12 mouse cellular contexts compared by ENCODE assay signal in genomic region chr5:134963546-134963945, GRCm38 (mm10). TPM values are rescaled to one million over a fixed set of nuclear protein-coding genes. Genes with fewer than 3 reads are reported as not detected.
A peak's percentile ranks its signal among the peaks of the same experiment; 100 is the strongest.
DNase-seq lines count a peak whose midpoint lies in the region; ATAC-seq lines count a peak whose summit lies in the region.
"Had no signal": no experiment of that assay in that cellular context is flagged by ENCODE, and none has a peak within 500 bp of the region (broad histone marks: within the 10 kb centered on the region; RNA-seq: fewer than 3 reads in every experiment).

No protein-coding gene starts in this region.

- no peaks in the 10 kb centered on the region for H3K9me3 ChIP-seq in embryonic facial prominence, embryonic 14.5 days (ENCODE audit: control insufficient read depth, low read length)
- no peaks in the 10 kb centered on the region for H3K9me3 ChIP-seq in midbrain, embryonic 16.5 days (replicated peaks; ENCODE audit: control insufficient read depth, low read length, poor library complexity, severe bottlenecking)

- no peak for ATAC-seq in embryonic facial prominence, embryonic 14.5 days (ENCODE audit: low read depth)
- no peak for ATAC-seq in monocyte, adult 5-6 weeks (replicated peaks; ENCODE audit: insufficient number of reproducible peaks, low FRiP score, low TSS enrichment, poor library complexity, severe bottlenecking)
- no peak for ATAC-seq in midbrain, embryonic 16.5 days
- ATAC-seq: activated CD4-positive, CD25-positive, alpha-beta regulatory T cell, adult 4 months had no signal

- peak; percentile 19 for DNase-seq in adrenal gland, postnatal 10 days
- no peak for DNase-seq in adrenal gland, adult 2 months
- peak; percentile 75 for DNase-seq in kidney, postnatal 10 days
- DNase-seq in kidney, adult 8-10 months = no peak
- DNase-seq in embryonic facial prominence, embryonic 14.5 days (ENCODE audit: low spot score) = peak; percentile 84
- peak; percentile 62 for DNase-seq in lung, postnatal 25 days (ENCODE audit: low spot score)
- DNase-seq: cerebellum, adult 18-20 months; thymus, postnatal 36 days had no signal

- no peak overlapping the region for H3K4me2 ChIP-seq in embryonic facial prominence, embryonic 14.5 days (ENCODE audit: low read depth, low read length)
- H3K4me2 ChIP-seq in midbrain, embryonic 16.5 days (ENCODE audit: low read length) = no peak overlapping the region

- H3K4me3 ChIP-seq in embryonic facial prominence, embryonic 14.5 days (ENCODE audit: low read depth, low read length) = no peak overlapping the region
- H3K4me3 ChIP-seq in midbrain, embryonic 16.5 days (ENCODE audit: low read depth, low read length) = no peak overlapping the region

- WGBS in embryonic facial prominence, embryonic 14.5 days = 29% methylated on average over 5 of the region's 5 CpGs
- WGBS in midbrain, embryonic 16.5 days = 50% methylated on average over 5 of the region's 5 CpGs

- H3K27ac ChIP-seq in embryonic facial prominence, embryonic 14.5 days (replicated peaks; ENCODE audit: low read depth, low read length) = no peak overlapping the region
- H3K27ac ChIP-seq in midbrain, embryonic 16.5 days (ENCODE audit: low read length) = no peak overlapping the region

- H3K27me3 ChIP-seq in embryonic facial prominence, embryonic 14.5 days (replicated peaks; ENCODE audit: control insufficient read depth, insufficient read depth, low read length) = no peaks in the 10 kb centered on the region
- H3K27me3 ChIP-seq in midbrain, embryonic 16.5 days (ENCODE audit: control insufficient read depth, insufficient read depth, low read depth, low read length) = no peaks in the 10 kb centered on the region

- peaks cover 5% of the 10 kb centered on the region; the same call in 1 of the 2 replicates for H3K4me1 ChIP-seq in embryonic facial prominence, embryonic 14.5 days (ENCODE audit: control insufficient read depth, insufficient read depth, low read length)
- peaks cover 8% of the 10 kb centered on the region; the same call in 1 of the 2 replicates for H3K4me1 ChIP-seq in midbrain, embryonic 16.5 days (ENCODE audit: control insufficient read depth, insufficient read depth, low read length)

- H3K9ac ChIP-seq in embryonic facial prominence, embryonic 14.5 days (ENCODE audit: low read depth, low read length) = no peak overlapping the region
- H3K9ac ChIP-seq in midbrain, embryonic 16.5 days (ENCODE audit: low read depth, low read length) = no peak overlapping the region

- H3K36me3 ChIP-seq in embryonic facial prominence, embryonic 14.5 days (ENCODE audit: control insufficient read depth, insufficient read depth, low read length) = no peaks in the 10 kb centered on the region
- H3K36me3 ChIP-seq in midbrain, embryonic 16.5 days (ENCODE audit: control insufficient read depth, insufficient read depth, low read length) = no peaks in the 10 kb centered on the region

RNA-seq across cellular contexts. Expression of gene Cldn4, which starts 16.8 kb away (rescaled TPM):
- total RNA-seq in adrenal gland, postnatal 10 days (2021) = under 1 TPM; 0.21 to 0.57 TPM
- total RNA-seq in adrenal gland, adult 2 months (2021) = not detected
- polyA plus RNA-seq in adrenal gland, adult 2 months (2012; rRNA removed) = 0.06 TPM in 1 of 2 replicates, not detected in the other
- polyA plus RNA-seq in embryonic facial prominence, embryonic 14.5 days (2014; fragmentation: Nextera tagmentation; extraction: Ambion mirVana) = 27.0 and 30.6 TPM in 2 replicates
- not detected in 3 replicates for total RNA-seq in monocyte, adult 5-6 weeks (2017)
- polyA plus RNA-seq in midbrain, embryonic 16.5 days (2015; fragmentation: Nextera tagmentation; extraction: Ambion mirVana) = not detected in 2 replicates
- polyA plus RNA-seq: activated CD4-positive, CD25-positive, alpha-beta regulatory T cell, adult 4 months; midbrain, postnatal 0 days had no signal

RNA-seq across cellular contexts. Expression of gene Cldn3, which starts 22.5 kb away (rescaled TPM):
- 10 to 100 TPM in 1 of 2 experiments, 1 to 10 TPM in 1; 8.2 to 13.9 TPM for total RNA-seq in adrenal gland, postnatal 10 days (2021)
- total RNA-seq in adrenal gland, adult 2 months (2021) = under 1 TPM; 0.62 to 0.75 TPM
- 2.9 and 3.7 TPM in 2 replicates for polyA plus RNA-seq in adrenal gland, adult 2 months (2012; rRNA removed)
- 23.2 and 27.8 TPM in 2 replicates for polyA plus RNA-seq in embryonic facial prominence, embryonic 14.5 days (2014; fragmentation: Nextera tagmentation; extraction: Ambion mirVana)
- not detected in 3 replicates for total RNA-seq in monocyte, adult 5-6 weeks (2017)
- polyA plus RNA-seq in midbrain, embryonic 16.5 days (2015; fragmentation: Nextera tagmentation; extraction: Ambion mirVana) = 2.2 and 2.6 TPM in 2 replicates
- polyA plus RNA-seq: activated CD4-positive, CD25-positive, alpha-beta regulatory T cell, adult 4 months had no signal

RNA-seq across cellular contexts. Expression of gene Mettl27, which starts 31.4 kb away (rescaled TPM):
- total RNA-seq in adrenal gland, postnatal 10 days (2021) = 10 to 100 TPM; 23.6 to 24.2 TPM
- total RNA-seq in adrenal gland, adult 2 months (2021) = 10 to 100 TPM; 23.5 to 33.1 TPM
- polyA plus RNA-seq in adrenal gland, adult 2 months (2012; rRNA removed) = 22.5 and 39.1 TPM in 2 replicates
- 10.6 and 18.2 TPM in 2 replicates for polyA plus RNA-seq in embryonic facial prominence, embryonic 14.5 days (2014; fragmentation: Nextera tagmentation; extraction: Ambion mirVana)
- 1.3 to 1.6 TPM in 2 of 3 replicates, not detected in the other for total RNA-seq in monocyte, adult 5-6 weeks (2017)
- polyA plus RNA-seq in midbrain, embryonic 16.5 days (2015; fragmentation: Nextera tagmentation; extraction: Ambion mirVana) = 6.4 and 6.6 TPM in 2 replicates

RNA-seq across cellular contexts. Expression of gene Abhd11, which starts 45.4 kb away (rescaled TPM):
- 10 to 100 TPM; 67.3 to 77.9 TPM for total RNA-seq in adrenal gland, postnatal 10 days (2021)
- 10 to 100 TPM; 51.7 to 52.4 TPM for total RNA-seq in adrenal gland, adult 2 months (2021)
- 90.8 and 100.0 TPM in 2 replicates for polyA plus RNA-seq in adrenal gland, adult 2 months (2012; rRNA removed)
- polyA plus RNA-seq in embryonic facial prominence, embryonic 14.5 days (2014; fragmentation: Nextera tagmentation; extraction: Ambion mirVana) = 61.3 and 70.3 TPM in 2 replicates
- 13.0 to 27.0 TPM (median 24.1 TPM) in 3 replicates for total RNA-seq in monocyte, adult 5-6 weeks (2017)
- 76.5 and 81.5 TPM in 2 replicates for polyA plus RNA-seq in midbrain, embryonic 16.5 days (2015; fragmentation: Nextera tagmentation; extraction: Ambion mirVana)

RNA-seq across cellular contexts. Expression of gene Cldn13, which starts 48.2 kb away (rescaled TPM):
- 1 to 10 TPM in 1 of 2 experiments, under 1 TPM in 1; 0.75 to 3.3 TPM for total RNA-seq in adrenal gland, postnatal 10 days (2021)
- total RNA-seq in adrenal gland, adult 2 months (2021) = not detected
- polyA plus RNA-seq in adrenal gland, adult 2 months (2012; rRNA removed) = not detected in 2 replicates
- polyA plus RNA-seq in embryonic facial prominence, embryonic 14.5 days (2014; fragmentation: Nextera tagmentation; extraction: Ambion mirVana) = 0.15 and 0.20 TPM in 2 replicates
- total RNA-seq in monocyte, adult 5-6 weeks (2017) = not detected in 3 replicates
- polyA plus RNA-seq in midbrain, embryonic 16.5 days (2015; fragmentation: Nextera tagmentation; extraction: Ambion mirVana) = not detected in 2 replicates
- total RNA-seq: midbrain, postnatal 0 days had no signal
- polyA plus RNA-seq: midbrain, postnatal 0 days had no signal

Comparison
In these comparisons a context has a peak if more than half of its experiments do, and no peak if none do; other contexts are left out.
1. DNase-seq: peak in adrenal gland, postnatal 10 days (single experiment), kidney, postnatal 10 days (single experiment), embryonic facial prominence, embryonic 14.5 days (single experiment) and lung, postnatal 25 days (single experiment); none in adrenal gland, adult 2 months (single experiment) and kidney, adult 8-10 months (0 of 2).